Mouse (Mus musculus): ENCODE results near the gene Cenpo. TPM values are rescaled to one million over a fixed set of nuclear protein-coding genes. Genes with fewer than 3 reads are reported as not detected.

Gene Cenpo
- total RNA-seq, 1 experiment: 17.6 TPM

DNA sequence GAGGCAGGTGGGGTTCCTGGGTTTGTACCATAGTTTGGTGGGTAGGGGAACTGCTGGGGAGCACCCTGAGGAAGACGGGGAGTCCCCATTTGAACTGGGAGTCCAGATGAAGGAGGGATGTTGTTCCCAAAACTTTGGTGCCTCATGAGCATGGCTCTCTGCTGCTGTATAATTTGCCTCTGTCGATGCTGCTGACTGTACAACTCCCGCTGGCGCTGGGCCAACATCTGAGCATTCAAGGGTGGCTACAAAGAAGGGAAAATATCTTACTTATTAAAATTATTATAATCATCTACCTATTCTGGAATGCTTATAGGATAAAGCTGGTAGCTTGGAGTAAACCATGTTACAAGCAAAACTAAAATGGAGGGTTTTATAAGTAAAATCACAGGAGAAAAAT lies 33.7 kb upstream of the Cenpo start:
- Histone ChIP-seq H3K9ac (ENCODE audit: insufficient read depth, low read depth, low read length, poor library complexity, severe bottlenecking) (0 out of 2 replicates have a peak overlapping the region, but pooled peaks have one; percentile 30), H3K36me3 (ENCODE audit: control insufficient read depth, insufficient read depth, low read length, poor library complexity, severe bottlenecking) (peaks cover 6% of the 10 kb centered on the region; the same call in 1 of the 2 replicates), H3K9me3 (ENCODE audit: control insufficient read depth, insufficient read depth, low read depth, low read length) (no peaks in the 10 kb centered on the region), H3K4me3 (ENCODE audit: insufficient read depth in 1 of 2, low read depth in 1 of 2, low read length in 2 of 2, poor library complexity in 1 of 2, severe bottlenecking in 1 of 2) (no peak overlapping the region), H3K4me1 (ENCODE audit: control insufficient read depth in 2 of 2, insufficient read depth in 2 of 2, low read length in 2 of 2, poor library complexity in 1 of 2) (no peaks in the 10 kb centered on the region), H3K27ac (ENCODE audit: insufficient read depth, low read depth, low read length, poor library complexity, severe bottlenecking) (no peak overlapping the region; the same call in 1 of the 2 replicates)
- no peak for DNase-seq (ENCODE audit: low read depth, low spot score)
- in situ Hi-C loops (cut with MboI; ENCODE audit: low sequenced_read_pairs in 2 of 2, unreplicated experiment in 2 of 2): no loop called here
- TF ChIP-seq ZNF384 (IDR thresholded peaks at IDR 0.05; ENCODE audit: low read depth, low read length): no peak
- TF ChIP-seq ZC3H11A (IDR thresholded peaks at IDR 0.05; ENCODE audit: borderline replicate concordance, low read depth, low read length): no peak
- TF ChIP-seq HCFC1 (IDR thresholded peaks at IDR 0.05; ENCODE audit: borderline replicate concordance, insufficient read depth, low read length): no peak
- TF ChIP-seq CHD2 (IDR thresholded peaks at IDR 0.05; ENCODE audit: low read depth, low read length): no peak
- TF ChIP-seq MAFK (IDR thresholded peaks at IDR 0.05; ENCODE audit: insufficient read depth, low read depth, low read length): no peak

DNA sequence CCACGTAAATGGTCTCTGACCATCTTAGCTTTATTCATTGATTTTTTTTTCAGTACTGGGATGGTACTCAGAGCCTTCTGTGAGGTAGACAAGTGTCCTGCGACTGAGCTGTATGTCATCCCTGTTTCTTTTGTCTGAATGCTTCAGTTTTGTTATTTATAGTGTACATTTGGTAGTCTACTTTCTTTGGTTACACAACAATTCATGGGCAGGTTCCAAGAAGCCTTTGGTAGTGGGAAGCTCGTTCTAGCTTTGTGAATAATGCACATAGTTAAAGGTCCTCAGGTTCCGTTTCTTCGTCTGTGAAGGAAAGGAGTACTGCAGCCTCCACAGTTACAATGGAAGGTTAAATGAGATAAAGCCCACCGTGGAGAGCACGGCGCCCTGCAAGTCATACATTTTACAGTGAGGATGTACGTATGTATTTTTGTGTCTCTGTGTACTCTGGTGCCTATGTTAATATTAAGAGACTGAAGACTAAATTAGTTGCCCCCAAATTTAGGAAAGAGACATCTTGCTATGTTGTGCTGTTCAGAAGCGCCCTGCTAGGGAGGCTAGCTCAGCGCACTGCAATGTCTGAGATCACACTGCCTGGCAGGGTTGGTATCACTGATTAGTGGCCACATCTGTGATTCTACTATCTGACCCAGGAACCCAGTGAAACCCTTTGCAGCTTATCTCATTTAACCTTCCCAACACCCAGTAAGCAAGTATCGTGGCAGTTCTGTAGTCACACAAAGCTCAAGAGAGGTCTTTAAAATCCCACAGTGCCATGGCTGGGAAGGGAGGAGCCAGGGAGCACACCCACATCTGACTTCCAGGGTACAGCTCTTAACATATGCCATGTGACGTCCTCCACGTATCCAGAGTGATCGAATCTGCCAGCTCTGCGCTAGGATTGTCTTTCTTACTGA lies 18.9 kb upstream of the Cenpo start:
- no peaks in the 10 kb centered on the region for H3K9me3 ChIP-seq (ENCODE audit: control insufficient read depth, insufficient read depth, low read depth, low read length)
- TF ChIP-seq ZNF384 (IDR thresholded peaks at IDR 0.05; ENCODE audit: low read depth, low read length) (no peak), CHD2 (IDR thresholded peaks at IDR 0.05; ENCODE audit: low read depth, low read length) (no peak), MAFK (IDR thresholded peaks at IDR 0.05; ENCODE audit: insufficient read depth, low read depth, low read length) (no peak)
- no peak overlapping the region for H3K9ac ChIP-seq (ENCODE audit: insufficient read depth, low read depth, low read length, poor library complexity, severe bottlenecking)
- H3K4me3 ChIP-seq (ENCODE audit: insufficient read depth in 1 of 2, low read depth in 1 of 2, low read length in 2 of 2, poor library complexity in 1 of 2, severe bottlenecking in 1 of 2): no peak overlapping the region
- DNase-seq (ENCODE audit: low read depth, low spot score): no peak
- no peaks in the 10 kb centered on the region for H3K36me3 ChIP-seq (ENCODE audit: control insufficient read depth, insufficient read depth, low read length, poor library complexity, severe bottlenecking)
- H3K27ac ChIP-seq (ENCODE audit: insufficient read depth, low read depth, low read length, poor library complexity, severe bottlenecking): no peak overlapping the region
- in situ Hi-C loops (cut with MboI; ENCODE audit: low sequenced_read_pairs in 2 of 2, unreplicated experiment in 2 of 2): no loop called here
- H3K4me1 ChIP-seq (ENCODE audit: control insufficient read depth in 2 of 2, insufficient read depth in 2 of 2, low read length in 2 of 2, poor library complexity in 1 of 2): peaks cover 0 to 1% of the 10 kb centered on the region in 2 experiments; a peak in 1 of 4 replicates

DNA sequence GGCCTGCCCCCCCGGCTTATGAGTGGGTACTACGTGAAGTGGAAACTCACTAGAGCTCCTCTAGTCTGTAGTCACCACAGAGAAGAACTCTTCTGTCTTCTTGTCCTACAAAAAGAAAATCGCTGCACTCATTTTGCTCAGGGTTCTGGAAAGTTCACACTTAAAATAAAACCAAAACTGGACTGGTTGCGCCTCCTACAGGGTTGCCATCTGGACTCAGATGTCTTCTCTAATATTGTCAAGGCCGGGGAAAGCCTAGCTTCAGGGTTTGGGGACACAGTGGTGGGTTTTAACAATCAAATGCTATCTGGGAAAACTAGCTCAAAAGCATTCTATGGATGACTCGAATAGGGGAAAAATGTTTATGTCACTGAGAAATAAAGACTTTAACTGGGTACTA lies 15.7 kb upstream of the Cenpo start:
- Histone ChIP-seq H3K27ac (ENCODE audit: insufficient read depth, low read depth, low read length, poor library complexity, severe bottlenecking) (no peak overlapping the region), H3K4me3 (ENCODE audit: insufficient read depth in 1 of 2, low read depth in 1 of 2, low read length in 2 of 2, poor library complexity in 1 of 2, severe bottlenecking in 1 of 2) (no peak overlapping the region), H3K9me3 (ENCODE audit: control insufficient read depth, insufficient read depth, low read depth, low read length) (no peaks in the 10 kb centered on the region), H3K36me3 (ENCODE audit: control insufficient read depth, insufficient read depth, low read length, poor library complexity, severe bottlenecking) (no peaks in the 10 kb centered on the region), H3K9ac (ENCODE audit: insufficient read depth, low read depth, low read length, poor library complexity, severe bottlenecking) (no peak overlapping the region), H3K4me1 (ENCODE audit: control insufficient read depth in 2 of 2, insufficient read depth in 2 of 2, low read length in 2 of 2, poor library complexity in 1 of 2) (peaks cover 2 to 10% of the 10 kb centered on the region in 2 experiments; a peak in 2 of 4 replicates)
- no peak for TF ChIP-seq ZNF384 (IDR thresholded peaks at IDR 0.05; ENCODE audit: low read depth, low read length)
- no peak for TF ChIP-seq CHD2 (IDR thresholded peaks at IDR 0.05; ENCODE audit: low read depth, low read length)
- TF ChIP-seq ZC3H11A (IDR thresholded peaks at IDR 0.05; ENCODE audit: borderline replicate concordance, low read depth, low read length): no peak
- TF ChIP-seq HCFC1 (IDR thresholded peaks at IDR 0.05; ENCODE audit: borderline replicate concordance, insufficient read depth, low read length): no peak
- no peak for TF ChIP-seq MAFK (IDR thresholded peaks at IDR 0.05; ENCODE audit: insufficient read depth, low read depth, low read length)
- no peak for DNase-seq (ENCODE audit: low read depth, low spot score)
- in situ Hi-C loops (cut with MboI; ENCODE audit: low sequenced_read_pairs in 2 of 2, unreplicated experiment in 2 of 2): no loop called here

DNA sequence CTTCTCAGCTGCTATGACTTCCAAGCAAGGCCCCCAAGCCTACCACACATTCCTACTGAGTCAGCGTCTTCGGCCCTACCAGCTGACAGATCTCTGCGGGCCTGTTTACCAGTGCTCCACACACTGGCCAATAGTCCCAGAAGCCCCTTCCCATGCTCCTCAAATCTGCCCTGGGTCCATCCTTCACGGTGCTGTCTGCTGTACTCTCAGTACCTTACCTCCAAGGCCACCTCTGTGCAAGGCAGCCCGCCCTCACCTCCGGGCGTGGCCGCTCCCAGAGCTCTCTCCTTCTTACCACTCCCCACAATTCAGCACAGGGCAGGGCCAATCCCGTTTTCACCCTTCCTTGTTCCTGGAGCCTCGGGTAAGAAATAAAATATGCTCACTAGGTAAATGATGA lies 11.6 kb upstream of the Cenpo start:
- in situ Hi-C loops (cut with MboI; ENCODE audit: low sequenced_read_pairs in 2 of 2, unreplicated experiment in 2 of 2): no loop called here
- TF ChIP-seq HCFC1 (IDR thresholded peaks at IDR 0.05; ENCODE audit: borderline replicate concordance, insufficient read depth, low read length) (no peak), MAFK (IDR thresholded peaks at IDR 0.05; ENCODE audit: insufficient read depth, low read depth, low read length) (no peak), ZNF384 (IDR thresholded peaks at IDR 0.05; ENCODE audit: low read depth, low read length) (no peak), CHD2 (IDR thresholded peaks at IDR 0.05; ENCODE audit: low read depth, low read length) (no peak)
- H3K9ac ChIP-seq (ENCODE audit: insufficient read depth, low read depth, low read length, poor library complexity, severe bottlenecking): no peak overlapping the region
- peaks cover 2 to 13% of the 10 kb centered on the region in 2 experiments; a peak in 3 of 4 replicates for H3K4me1 ChIP-seq (ENCODE audit: control insufficient read depth in 2 of 2, insufficient read depth in 2 of 2, low read length in 2 of 2, poor library complexity in 1 of 2)
- H3K4me3 ChIP-seq (ENCODE audit: insufficient read depth in 1 of 2, low read depth in 1 of 2, low read length in 2 of 2, poor library complexity in 1 of 2, severe bottlenecking in 1 of 2): no peak overlapping the region
- no peaks in the 10 kb centered on the region for H3K9me3 ChIP-seq (ENCODE audit: control insufficient read depth, insufficient read depth, low read depth, low read length)
- H3K27ac ChIP-seq (ENCODE audit: insufficient read depth, low read depth, low read length, poor library complexity, severe bottlenecking): no peak overlapping the region
- no peaks in the 10 kb centered on the region for H3K36me3 ChIP-seq (ENCODE audit: control insufficient read depth, insufficient read depth, low read length, poor library complexity, severe bottlenecking)
- no peak for DNase-seq (ENCODE audit: low read depth, low spot score)

Data from ES-E14 (cell line).